Mouse (Mus musculus) regulatory T cell (primary cell): Measurements from ENCODE around the gene Ell2.
"Not testable (repeated sequence)": the region's sequence is repeated elsewhere in the genome, so short reads cannot be mapped to it uniquely, and the experiment has no call there.

Source experiments
- in situ Hi-C: fragments of 300-600 bp; cut with MboI, MseI; formaldehyde crosslinking; loops from one replicate; pipeline ENCODE4 v1.15.1; 2025; ENCODE audit warnings: high pct_unique_total_duplicates

Gene Ell2

GRCm38 (mm10) chr13:75706457-75706856, at the start of gene Ell2:
Gene Ell2 (plus strand): TSS chr13:75706757.
- in situ Hi-C loops: loop anchor here (5.0 kb wide), 1 partner anchor 86 kb away; no protein-coding TSS in a partner anchor

GRCm38 (mm10) chr13:75685438-75685837, 21.1 kb upstream of the Ell2 start:
- in situ Hi-C loops: no loop called here

GRCm38 (mm10) chr13:75686995-75687394, 19.6 kb upstream of the Ell2 start:
- in situ Hi-C loops: no loop called here

- in situ Hi-C loops: no loop called here
Observed at GRCm38 (mm10) chr13:75691625-75692024, 14.9 kb upstream of the Ell2 start.

GRCm38 (mm10) chr13:75693081-75693480, 13.5 kb upstream of the Ell2 start:
- in situ Hi-C loops: no loop called here

- in situ Hi-C loops: no loop called here
Observed at GRCm38 (mm10) chr13:75702814-75703213, 3.7 kb upstream of the Ell2 start.

- in situ Hi-C loops: loop anchor here (5.0 kb wide), 1 partner anchor 85 kb away; no protein-coding TSS in a partner anchor
Observed at GRCm38 (mm10) chr13:75706882-75707816, 592 bp downstream of the Ell2 start.

GRCm38 (mm10) chr13:75707821-75708636, 1.5 kb downstream of the Ell2 start:
- in situ Hi-C loops: loop anchor here (5.0 kb wide), 1 partner anchor 84 kb away; no protein-coding TSS in a partner anchor

GRCm38 (mm10) chr13:75708637-75709002, 2.1 kb downstream of the Ell2 start:
- in situ Hi-C loops: loop anchor here (5.0 kb wide), 1 partner anchor 84 kb away; no protein-coding TSS in a partner anchor

- in situ Hi-C loops: loop anchor here (5.0 kb wide), 1 partner anchor 83 kb away; no protein-coding TSS in a partner anchor
Observed at GRCm38 (mm10) chr13:75709026-75709778, 2.6 kb downstream of the Ell2 start.

GRCm38 (mm10) chr13:75710152-75710551, 3.6 kb downstream of the Ell2 start:
- in situ Hi-C loops: no loop called here

- in situ Hi-C loops: not testable (repeated sequence)
Observed at GRCm38 (mm10) chr13:75711517-75711916, 5.0 kb downstream of the Ell2 start.

- in situ Hi-C loops: not testable (repeated sequence)
Observed at GRCm38 (mm10) chr13:75712544-75712943, 6.0 kb downstream of the Ell2 start.

- in situ Hi-C loops: no loop called here
Observed at GRCm38 (mm10) chr13:75714407-75714806, 7.8 kb downstream of the Ell2 start.

GRCm38 (mm10) chr13:75717638-75718302, 11.2 kb downstream of the Ell2 start:
- in situ Hi-C loops: no loop called here

- in situ Hi-C loops: no loop called here
Observed at GRCm38 (mm10) chr13:75718376-75718775, 11.8 kb downstream of the Ell2 start.

- in situ Hi-C loops: no loop called here
Observed at GRCm38 (mm10) chr13:75719645-75720044, 13.1 kb downstream of the Ell2 start.

- in situ Hi-C loops: no loop called here
Observed at GRCm38 (mm10) chr13:75726569-75727373, 20.2 kb downstream of the Ell2 start.

GRCm38 (mm10) chr13:75727932-75728331, 21.4 kb downstream of the Ell2 start:
- in situ Hi-C loops: no loop called here

GRCm38 (mm10) chr13:75729834-75730233, 23.3 kb downstream of the Ell2 start:
- in situ Hi-C loops: no loop called here
